Mouse (Mus musculus) heart, postnatal 25 days (tissue): ENCODE results near the gene Sf3b3. TPM values are rescaled to one million over a fixed set of nuclear protein-coding genes. Genes with fewer than 3 reads are reported as not detected.

Source experiments
- DNase-seq: peaks from one replicate; pipeline ENCODE4 v3.0.0; 2022; ENCODE audit warnings: low spot score
- intact Hi-C: fragments of 180-260 bp; cut with DNase I; formaldehyde crosslinking; loops from one replicate; pipeline ENCODE4 v1.15.1; 2025
- total RNA-seq, 2 experiments: library from RNA; stranded (reverse); gene quantifications; 2 replicates each; pipeline ENCODE4 v1.2.3; 2021

Gene Sf3b3
- total RNA-seq, 2 experiments from 2014 or later: 39.7 to 42.4 TPM

DNA sequence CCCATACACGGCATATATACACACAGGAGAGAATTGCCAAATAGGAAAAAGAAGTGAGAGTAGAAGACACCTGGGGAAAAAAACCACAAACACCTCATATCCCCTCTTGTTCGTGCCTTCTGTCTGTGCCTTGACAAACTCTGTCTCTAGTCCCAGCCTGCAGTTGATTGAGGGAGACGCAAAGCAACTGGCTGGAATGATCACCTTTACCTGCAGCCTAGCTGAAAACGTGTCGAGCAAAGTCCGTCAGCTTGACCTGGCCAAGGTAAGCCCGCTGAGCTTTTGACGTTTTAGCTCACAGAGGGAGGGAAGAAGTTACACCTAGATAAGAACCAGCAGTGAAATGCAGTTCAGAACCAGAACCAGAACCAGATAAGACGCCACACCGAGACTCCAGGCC is 4.6 kb upstream of the Sf3b3 start:
- no peak for DNase-seq
- intact Hi-C loops: loop anchor here (10.0 kb wide), 1 partner anchor 206 kb away; no protein-coding TSS in a partner anchor

GRCm38 (mm10) chr8:110847645-110848495 is 1.3 kb upstream of the Sf3b3 start:
- intact Hi-C loops: no loop called here
- DNase-seq: no peak

GRCm38 (mm10) chr8:110847171-110847549 is 573 bp upstream of the Sf3b3 start:
- DNase-seq: no peak
- intact Hi-C loops: no loop called here

DNA sequence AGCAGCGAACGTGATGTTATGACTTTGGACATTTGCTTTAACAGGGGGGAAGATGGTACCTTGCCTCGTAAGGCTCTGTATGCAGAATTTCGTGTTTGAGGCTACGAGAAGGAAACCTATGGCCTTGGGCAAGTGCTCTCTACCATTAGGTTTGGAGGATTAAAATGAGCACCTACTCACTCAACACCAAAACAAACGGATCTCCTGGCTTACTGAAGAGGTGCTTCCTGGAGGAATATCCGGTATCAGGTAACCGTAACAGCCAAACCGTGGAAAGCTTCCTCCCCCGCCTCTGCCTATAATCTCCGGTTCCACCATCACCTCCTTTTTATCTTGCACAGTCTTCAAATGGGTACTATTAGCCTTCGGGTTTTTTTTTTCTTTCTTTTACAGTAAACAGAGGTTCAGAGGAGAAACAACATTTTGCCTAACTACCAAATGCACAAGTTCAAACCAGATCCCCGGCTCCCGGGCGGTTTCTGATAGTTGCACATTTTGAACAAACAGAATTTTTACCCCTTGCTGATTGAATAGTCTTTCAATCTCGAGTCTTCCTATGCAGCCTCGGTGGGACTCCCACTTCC is 674 bp downstream of the Sf3b3 start:
- no peak for DNase-seq
- intact Hi-C loops: no loop called here

DNA sequence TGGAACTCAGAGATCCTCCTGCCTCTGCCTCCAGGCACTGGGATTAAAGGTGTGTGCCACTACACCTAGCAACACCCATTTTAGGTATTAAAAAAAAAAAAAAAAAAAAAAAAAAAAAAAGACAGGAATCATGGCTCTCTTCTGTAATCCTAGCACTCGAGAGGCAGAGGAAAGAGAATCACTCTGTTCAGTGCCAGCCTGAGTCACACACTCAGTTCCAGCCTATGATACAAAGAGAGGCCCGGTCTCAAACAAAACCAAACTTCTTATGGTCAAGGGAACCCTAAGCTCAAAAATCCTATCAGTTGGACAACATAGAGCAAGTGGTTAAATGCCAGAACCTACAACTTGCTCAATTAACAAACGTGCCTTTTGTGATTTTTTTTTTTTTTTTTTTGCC is 1.6 kb downstream of the Sf3b3 start:
- no peak for DNase-seq
- intact Hi-C loops: loop anchor here (5.0 kb wide), 1 partner anchor 93 kb away; no protein-coding TSS in a partner anchor

GRCm38 (mm10) chr8:110843207-110843606 is 3.4 kb downstream of the Sf3b3 start:
- intact Hi-C loops: loop anchor here (5.0 kb wide), 1 partner anchor 91 kb away; no protein-coding TSS in a partner anchor
- no peak for DNase-seq

DNA sequence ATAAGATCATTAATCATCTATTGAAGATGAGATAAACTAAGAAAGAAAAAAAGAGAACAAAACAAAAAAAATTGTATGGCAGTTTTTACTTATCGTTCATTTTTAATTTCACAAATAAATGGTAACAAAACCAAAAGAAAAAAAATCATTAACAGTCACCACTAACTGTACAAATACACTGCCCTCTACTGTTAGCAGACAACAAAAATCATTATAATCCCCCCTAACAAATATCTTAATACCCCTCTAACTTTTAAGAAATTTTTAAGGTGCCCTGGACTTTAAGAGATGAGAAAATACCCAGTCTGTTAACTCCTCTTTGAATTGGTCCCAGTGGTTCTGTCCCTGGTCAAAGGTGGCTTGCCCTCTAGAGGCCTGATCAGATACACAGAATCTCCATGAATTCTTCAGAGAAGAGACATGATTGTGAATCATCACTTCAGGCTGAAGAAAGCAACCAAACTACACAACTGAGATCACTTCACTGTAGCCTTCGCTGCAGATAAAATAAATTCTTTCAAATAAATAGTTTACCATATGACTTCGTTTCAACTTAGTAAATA is 4.5 kb downstream of the Sf3b3 start:
- DNase-seq: no peak
- intact Hi-C loops: loop anchor here (5.0 kb wide), 1 partner anchor 90 kb away; no protein-coding TSS in a partner anchor

DNA sequence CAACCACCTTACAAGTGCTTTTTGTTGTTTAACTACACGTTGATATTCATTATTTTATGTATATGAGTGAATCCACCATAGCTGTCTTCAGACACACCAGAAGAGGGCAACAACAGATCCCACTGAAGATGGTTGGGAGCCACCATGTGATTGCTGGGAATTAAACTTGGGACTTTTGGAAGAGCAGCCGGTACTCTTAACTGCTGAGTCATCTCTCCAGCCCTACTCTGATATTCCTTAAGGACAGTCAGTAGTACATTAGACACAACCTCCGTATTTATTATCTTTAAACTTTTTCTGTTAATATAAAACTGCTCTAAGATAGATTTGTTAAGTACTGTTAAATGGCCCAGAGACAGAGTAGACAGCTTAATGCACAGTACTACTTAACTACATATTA is 14.6 kb downstream of the Sf3b3 start:
- no peak for DNase-seq
- intact Hi-C loops: no loop called here

DNA sequence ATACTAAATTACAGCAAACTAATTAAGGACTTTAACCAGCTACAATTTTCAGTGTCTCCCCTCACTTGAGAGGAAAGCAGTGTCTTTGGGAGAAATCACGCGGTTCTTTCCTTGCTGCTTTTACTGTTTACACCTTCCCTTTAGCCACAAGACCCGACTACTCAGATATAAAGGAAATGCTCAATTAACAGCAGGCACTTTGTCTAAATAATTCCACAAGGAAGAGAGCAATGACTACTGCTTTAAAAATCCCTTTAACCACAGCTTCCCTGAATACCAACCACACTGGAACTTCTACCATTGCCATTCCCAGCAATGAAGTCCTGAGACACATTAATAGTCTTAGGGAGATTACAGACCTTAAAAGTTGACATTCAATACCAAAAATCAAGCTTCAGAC is 18.1 kb downstream of the Sf3b3 start:
- intact Hi-C loops: no loop called here
- DNase-seq: no peak

DNA sequence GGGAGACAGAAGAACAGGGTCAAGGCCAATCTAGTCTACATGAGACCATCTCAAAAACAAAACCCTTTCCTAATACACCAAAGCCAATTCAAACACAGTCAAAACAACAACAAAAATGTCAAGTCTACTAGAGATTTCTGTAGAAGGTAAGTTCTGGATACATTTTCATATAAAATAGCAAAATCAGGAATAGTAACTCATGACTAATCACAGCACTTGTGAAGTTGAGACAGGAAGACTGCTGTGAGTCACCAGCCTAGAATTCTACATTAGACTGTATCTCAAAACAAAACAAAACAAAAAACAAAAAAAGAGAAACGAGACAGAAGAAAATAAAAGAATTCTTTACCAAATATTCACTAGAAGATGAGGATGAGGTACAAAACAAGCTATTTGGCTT is 21.7 kb downstream of the Sf3b3 start:
- intact Hi-C loops: no loop called here
- no peak for DNase-seq

GRCm38 (mm10) chr8:110821960-110822359 is 24.6 kb downstream of the Sf3b3 start:
- no peak for DNase-seq
- intact Hi-C loops: no loop called here

- no peak for DNase-seq
- intact Hi-C loops: no loop called here
These were observed 26.3 kb downstream of the Sf3b3 start for GRCm38 (mm10) chr8:110820257-110820656.

GRCm38 (mm10) chr8:110818593-110818992 is 28.0 kb downstream of the Sf3b3 start:
- intact Hi-C loops: loop anchor here (10.0 kb wide), 1 partner anchor 174 kb away; no protein-coding TSS in a partner anchor

DNA sequence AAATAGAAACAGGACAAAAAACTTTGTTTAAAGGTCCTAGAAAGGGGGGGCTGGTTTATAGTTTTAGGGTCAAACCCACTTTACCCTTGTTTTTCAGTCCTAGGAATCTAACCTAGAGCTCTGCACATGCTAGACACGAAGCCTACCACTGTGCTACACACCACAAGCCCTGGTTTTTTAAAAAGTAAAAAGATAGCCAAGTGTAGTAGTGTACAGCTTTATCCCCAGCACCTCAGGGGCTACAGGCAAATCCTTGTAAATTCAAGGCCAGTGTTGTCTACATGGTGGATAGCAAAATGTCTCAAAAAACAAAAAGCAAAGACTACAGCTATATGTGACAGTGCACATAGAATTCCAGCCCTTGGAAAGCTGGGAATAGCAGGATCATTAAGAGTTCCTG is 29.6 kb downstream of the Sf3b3 start:
- DNase-seq: no peak
- intact Hi-C loops: loop anchor here (10.0 kb wide), 1 partner anchor 172 kb away; no protein-coding TSS in a partner anchor

More at GRCm38 (mm10) chr8:110818593-110818992, 28.0 kb downstream of the Sf3b3 start:
- DNase-seq: no peak

GRCm38 (mm10) chr8:110815308-110815707 is 31.3 kb downstream of the Sf3b3 start:
- intact Hi-C loops: loop anchor here (10.0 kb wide), 1 partner anchor 171 kb away; no protein-coding TSS in a partner anchor
- DNase-seq: no peak

DNA sequence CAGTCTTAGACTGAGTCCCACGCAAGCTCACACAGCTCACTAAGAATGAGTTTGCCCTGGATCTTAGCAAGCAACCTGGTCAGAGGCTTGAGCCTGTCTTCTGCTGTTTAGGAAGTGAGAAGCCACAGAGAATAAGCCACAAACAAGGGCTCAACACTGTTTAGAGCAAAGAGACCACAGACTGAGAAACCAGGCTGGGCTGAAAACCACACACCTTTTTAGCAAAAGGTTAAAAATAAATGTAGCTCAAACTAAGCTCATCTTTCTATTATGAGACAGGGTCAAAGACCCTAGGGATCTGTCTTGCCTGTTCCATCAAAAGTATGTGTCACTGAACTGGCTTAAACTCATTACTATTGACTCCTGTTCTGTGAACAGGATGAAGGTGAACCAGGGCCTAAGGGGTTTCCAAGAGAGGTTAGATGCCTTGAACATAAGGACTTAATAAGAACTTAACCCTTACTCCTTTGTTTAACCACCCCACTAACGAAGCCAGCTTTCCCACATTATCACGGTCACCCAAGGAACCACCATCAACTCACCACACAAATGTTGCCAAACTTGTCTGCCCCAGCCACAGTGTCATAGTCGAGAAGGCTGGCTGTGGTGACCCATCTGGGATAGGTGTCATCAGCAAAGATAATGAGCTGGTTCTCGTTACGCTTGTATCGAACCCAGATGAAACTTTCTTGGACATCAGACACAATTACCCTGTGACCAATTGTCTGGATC is 33.3 kb downstream of the Sf3b3 start:
- intact Hi-C loops: loop anchor here (10.0 kb wide), 1 partner anchor 168 kb away; no protein-coding TSS in a partner anchor
- DNase-seq: no peak

DNA sequence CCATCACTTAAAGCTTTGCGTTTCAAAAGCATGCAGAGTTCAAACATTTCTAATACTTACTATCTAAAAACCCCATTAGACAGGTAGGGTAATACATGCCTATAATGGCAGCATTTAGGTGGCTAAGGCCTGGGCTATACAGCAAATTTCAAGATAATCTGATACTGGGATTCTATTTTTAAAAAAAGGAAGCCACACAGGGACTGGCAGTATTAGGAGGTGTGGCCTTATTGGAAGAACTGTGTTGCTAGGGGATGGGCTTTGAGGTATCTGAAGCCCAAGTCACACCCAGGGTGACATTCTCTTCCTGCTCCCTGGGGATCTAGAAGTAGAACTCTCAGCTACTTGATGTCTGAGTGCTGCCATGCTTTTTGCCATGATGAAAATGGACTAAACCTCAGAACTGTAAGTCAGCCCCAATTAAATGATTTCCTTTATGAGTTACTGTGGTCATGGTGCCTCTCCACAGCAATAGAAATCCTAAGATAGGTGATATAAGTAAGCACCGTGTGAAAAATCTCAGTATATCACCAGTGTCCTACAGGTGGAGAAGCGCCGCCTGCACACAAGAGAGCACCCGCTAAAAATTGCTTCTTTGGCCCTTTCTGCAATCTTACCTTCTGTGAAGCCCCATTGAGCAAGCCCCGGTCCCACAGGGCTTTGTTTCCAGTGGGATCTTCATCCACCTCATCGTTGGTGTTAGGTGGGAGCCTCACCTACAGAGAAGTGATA is 34.1 kb downstream of the Sf3b3 start:
- DNase-seq: no peak
- intact Hi-C loops: loop anchor here (10.0 kb wide), 1 partner anchor 168 kb away; no protein-coding TSS in a partner anchor

DNA sequence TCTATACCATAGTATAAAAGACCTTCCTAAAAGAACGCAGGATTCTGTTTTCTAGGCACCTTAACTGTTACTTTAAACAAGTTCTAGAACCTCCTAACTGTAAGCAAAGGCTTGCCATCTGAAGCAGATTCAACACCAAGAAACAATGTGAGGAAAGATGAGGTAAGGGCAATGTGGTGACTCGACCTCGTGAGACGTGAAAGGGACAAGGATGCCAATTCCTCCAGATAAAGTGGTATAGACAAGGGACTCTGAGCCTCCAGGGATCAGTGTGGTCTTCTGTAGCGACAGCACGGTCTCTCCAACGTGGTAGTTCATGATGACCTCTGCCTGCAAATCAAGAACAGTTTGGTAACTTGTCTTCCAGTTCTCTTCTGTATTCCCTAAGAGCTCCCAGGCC is 34.8 kb downstream of the Sf3b3 start:
- intact Hi-C loops: loop anchor here (10.0 kb wide), 1 partner anchor 167 kb away; no protein-coding TSS in a partner anchor
- no peak for DNase-seq

DNA sequence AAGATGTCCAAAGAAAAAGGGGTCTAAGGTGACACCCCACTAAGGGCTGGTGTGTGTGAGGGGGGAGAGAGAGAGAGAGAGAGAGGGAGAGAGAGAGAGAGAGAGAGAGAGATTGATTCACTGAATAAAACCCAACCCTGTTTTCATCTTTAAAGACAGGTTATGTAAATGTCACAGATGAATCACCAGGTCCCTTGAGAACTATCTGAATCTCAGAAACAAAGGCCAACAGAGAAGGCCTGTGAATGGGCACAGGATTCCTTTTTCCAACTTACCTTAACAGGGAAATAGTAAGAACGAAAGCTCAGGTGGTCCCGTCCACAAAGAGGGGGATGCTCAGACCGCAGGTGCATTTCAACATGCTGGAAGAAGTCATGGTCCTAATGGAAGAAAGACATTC is 35.5 kb downstream of the Sf3b3 start:
- intact Hi-C loops: loop anchor here (10.0 kb wide), 1 partner anchor 166 kb away; no protein-coding TSS in a partner anchor
- no peak for DNase-seq
